Mouse (Mus musculus) erythroblast, adult 5-6 weeks (primary cell): ENCODE data around the gene Duox2. TPM values are rescaled to one million over a fixed set of nuclear protein-coding genes. Genes with fewer than 3 reads are reported as not detected.
"Not testable (repeated sequence)": the region's sequence is repeated elsewhere in the genome, so short reads cannot be mapped to it uniquely, and the experiment has no call there.

Experiments
- ATAC-seq: replicated peaks from 2 replicates; pipeline ENCODE4 v1.8.0; 2016; ENCODE audit warnings: moderate number of reproducible peaks, mild to moderate bottlenecking, moderate TSS enrichment, inconsistent platforms; ENCODE audit not compliant: poor library complexity, low FRiP score, severe bottlenecking
- total RNA-seq, 2 experiments: library from RNA; stranded (forward) in 1 of 2; stranded (reverse) in 1 of 2; fragments of 150-400 nt in 1 of 2; fragments of 200-764, 138-1000 nt in 1 of 2; gene quantifications; 2 replicates each; pipeline versions ENCODE4 v1.2.3 to v1.2.4; 2015 to 2017; ENCODE audit warnings: low replicate concordance in 2 of 2

Gene Duox2
- not detected in 2 replicates for total RNA-seq (2015; ENCODE audit: low replicate concordance)
- total RNA-seq (2017; ENCODE audit: low replicate concordance): not detected in 2 replicates

DNA sequence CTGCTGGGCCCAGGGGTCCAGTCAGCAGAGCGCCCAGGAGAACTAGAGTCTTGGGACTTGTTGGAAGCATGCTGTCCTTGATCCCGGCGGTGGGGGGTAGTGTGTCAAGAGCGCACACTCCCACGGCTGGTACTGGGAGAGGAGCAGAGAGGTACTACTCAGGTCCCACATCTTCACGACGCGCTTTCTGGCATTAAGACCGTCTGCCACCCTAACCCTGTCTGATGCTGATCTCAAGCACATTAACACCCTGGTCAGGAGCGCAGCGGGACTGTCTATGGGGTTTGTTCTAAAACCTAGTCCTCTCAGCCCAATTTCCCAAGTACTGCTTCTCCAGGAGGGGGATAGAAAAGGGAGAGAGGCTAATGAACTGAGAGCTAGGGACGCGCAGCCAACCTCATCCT, at the start of gene Duox2:
Gene Duox2 (minus strand): TSS at position 354 of the 404 bp plus-strand sequence.
- ATAC-seq: no peak

- ATAC-seq: no peak
Observed at GRCm38 (mm10) chr2:122347257-122347656, 49.0 kb upstream of the Duox2 start.

- ATAC-seq: not testable (repeated sequence)
Observed at GRCm38 (mm10) chr2:122346164-122346563, 47.9 kb upstream of the Duox2 start.

DNA sequence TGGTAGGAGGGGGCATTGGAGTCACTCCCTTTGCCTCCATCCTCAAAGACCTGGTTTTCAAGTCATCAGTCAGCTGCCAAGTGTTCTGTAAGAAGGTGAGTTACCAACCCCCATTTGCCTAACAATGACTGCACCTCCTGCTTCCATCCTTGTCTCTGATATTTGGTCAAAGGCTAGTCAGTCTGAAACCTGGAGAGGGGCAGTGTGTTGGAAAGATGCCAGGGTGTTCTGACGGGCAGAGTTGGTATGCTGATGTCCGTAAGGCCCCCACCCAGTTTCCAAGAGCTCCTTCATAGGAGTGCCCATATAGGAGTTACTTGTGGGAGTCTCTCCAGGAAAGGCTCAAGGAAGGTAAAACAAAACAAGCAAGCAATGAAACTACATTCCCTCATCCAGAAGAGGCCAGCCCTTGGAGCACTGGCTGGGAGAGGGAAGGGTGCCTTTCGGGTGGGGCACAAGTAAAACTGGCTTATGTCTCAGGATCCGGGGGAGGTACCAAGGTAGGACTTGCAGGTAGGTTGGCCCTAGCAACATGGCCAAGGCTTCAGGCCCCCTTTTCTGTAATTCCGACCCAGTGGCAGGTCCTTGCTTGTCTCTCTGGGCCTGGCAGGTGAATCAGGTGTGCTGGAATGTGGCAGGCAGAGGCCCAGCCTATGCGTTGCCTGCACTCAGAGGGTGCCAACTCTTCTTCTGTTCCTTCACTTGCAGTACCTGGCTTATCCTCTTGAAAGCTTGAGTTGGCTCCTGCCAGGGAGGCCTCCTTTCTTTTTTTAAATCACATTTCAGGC, 47.1 kb upstream of the Duox2 start:
- ATAC-seq: no peak

- ATAC-seq: no peak
Observed at GRCm38 (mm10) chr2:122337291-122337690, 39.0 kb upstream of the Duox2 start.

DNA sequence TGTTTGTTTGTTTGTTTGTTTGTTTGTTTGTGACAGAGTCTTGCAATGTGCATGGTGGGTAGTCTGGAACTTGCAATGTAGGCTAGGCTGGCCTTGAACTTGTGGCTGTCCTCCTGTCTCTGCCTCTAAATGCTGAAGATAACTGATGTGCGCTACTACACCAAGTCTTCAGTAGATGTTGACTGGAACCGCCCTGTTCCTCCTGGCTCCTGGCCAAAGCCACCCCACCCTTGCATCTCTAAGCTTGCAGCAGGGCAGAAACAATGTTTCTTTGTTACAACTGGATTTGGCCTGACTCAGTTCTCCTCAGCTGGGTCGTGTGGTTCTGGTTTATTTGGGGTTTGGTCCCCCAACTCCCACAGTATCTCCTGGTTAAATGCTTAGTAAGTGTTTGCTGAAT, 35.9 kb upstream of the Duox2 start:
- no peak for ATAC-seq

- ATAC-seq: no peak
Observed at GRCm38 (mm10) chr2:122332222-122332621, 34.0 kb upstream of the Duox2 start.

DNA sequence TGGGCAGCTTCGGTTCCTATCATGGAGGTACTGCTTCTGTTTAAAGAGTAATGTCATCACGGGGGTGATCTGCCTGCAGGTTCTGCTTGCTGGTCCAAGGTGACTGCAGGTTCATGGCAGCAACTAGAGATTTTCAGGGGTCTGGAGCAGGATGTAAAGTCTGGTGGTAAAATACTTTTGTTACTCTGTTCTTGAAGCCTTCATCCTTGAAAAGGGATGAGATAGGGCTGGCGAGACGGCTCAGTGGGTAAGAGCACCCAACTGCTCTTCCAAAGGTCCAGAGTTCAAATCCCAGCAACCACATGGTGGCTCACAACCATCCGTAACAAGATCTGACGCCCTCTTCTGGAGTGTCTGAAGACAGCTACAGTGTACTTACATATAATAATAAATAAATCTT, 32.1 kb upstream of the Duox2 start:
- ATAC-seq: not testable (repeated sequence)

DNA sequence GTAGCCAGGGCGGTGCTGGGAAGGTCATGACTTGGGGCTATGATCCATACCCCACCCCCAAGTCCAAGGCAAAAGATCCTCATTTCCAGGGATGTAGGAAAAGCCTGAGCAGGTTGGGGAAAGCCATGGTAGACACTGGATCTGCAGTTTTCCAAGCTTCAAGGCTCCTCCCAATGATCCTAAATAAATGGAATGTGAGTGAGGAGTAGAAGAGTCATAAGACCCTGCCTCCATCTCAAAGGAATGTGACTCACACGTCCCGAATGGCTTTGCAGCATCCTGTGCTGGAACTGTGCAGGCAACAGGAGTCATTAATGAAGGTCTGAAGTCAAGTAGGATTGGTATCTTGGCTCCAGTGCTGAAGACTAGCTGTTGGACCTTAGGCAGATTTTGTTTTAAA, 29.7 kb upstream of the Duox2 start:
- no peak for ATAC-seq

- ATAC-seq: no peak
Observed at GRCm38 (mm10) chr2:122325361-122325760, 27.1 kb upstream of the Duox2 start.

GRCm38 (mm10) chr2:122324586-122324985, 26.3 kb upstream of the Duox2 start:
- no peak for ATAC-seq

- ATAC-seq: no peak
Observed at GRCm38 (mm10) chr2:122323960-122324359, 25.7 kb upstream of the Duox2 start.

GRCm38 (mm10) chr2:122317384-122317783, 19.1 kb upstream of the Duox2 start:
- ATAC-seq: no peak

- ATAC-seq: no peak
Observed at GRCm38 (mm10) chr2:122315372-122315771, 17.1 kb upstream of the Duox2 start, which contains the start of gene Duox1. Gene Duox1, plus strand, starts transcription at chr2:122315672.

GRCm38 (mm10) chr2:122313536-122313935, 15.3 kb upstream of the Duox2 start, which contains the start of gene Duoxa1:
Gene Duoxa1, minus strand, starts transcription at chr2:122313730.
- ATAC-seq: no peak

DNA sequence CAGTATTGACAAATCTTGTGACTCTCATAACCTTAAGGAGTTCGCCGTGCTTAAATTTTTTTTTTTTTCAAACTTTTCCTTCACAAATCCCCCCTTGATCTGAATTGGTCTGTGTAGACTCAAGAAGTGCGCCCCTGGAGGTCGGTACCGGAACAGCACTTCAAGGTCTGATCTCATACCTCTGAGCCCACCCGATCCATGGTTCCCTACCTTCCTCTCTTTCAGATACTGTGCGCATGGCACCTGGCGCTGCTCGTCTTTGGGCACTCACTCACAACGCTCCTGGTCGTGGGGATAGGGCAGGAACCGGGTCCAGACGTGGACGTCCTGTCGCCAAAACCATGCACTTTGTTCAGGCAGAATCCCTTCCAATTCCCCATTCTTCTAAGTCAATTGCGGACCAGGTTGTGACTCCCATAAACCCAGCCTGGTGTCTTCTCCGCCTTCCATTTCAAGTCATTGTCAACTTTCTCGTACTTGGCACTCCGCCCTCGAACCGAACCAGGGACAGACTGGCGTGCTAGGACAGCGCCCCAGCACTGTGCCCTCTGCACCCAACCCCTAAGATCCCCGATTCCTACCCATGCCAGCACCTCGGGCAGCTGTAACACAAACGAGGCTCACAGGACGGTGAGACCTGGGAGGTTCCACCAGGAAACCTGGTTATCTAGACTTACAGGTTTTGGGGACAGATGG, 14.6 kb upstream of the Duox2 start:
- ATAC-seq: peak; percentile 84

DNA sequence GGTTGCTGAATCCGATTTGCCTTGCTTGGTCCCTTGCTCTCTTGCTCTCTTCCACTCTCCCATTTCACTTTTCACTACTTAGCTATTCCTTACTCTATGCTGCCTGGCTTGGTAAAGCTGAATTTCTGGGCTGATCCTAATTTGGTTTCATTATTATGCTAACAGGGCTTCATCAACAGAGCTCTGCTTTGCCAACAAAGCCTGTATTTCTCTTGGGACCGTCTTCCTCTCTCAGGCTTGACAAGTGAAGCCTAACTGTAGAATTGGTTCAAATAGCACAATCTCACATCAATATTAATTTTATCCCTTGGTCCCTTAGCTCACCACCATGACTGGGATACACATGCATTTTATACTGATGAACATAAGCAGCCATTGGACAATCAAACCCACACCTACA, 13.3 kb upstream of the Duox2 start:
- no peak for ATAC-seq

- no peak for ATAC-seq
Observed at GRCm38 (mm10) chr2:122309647-122310046, 11.4 kb upstream of the Duox2 start.

- no peak for ATAC-seq
Observed at GRCm38 (mm10) chr2:122306184-122306583, 7.9 kb upstream of the Duox2 start.

DNA sequence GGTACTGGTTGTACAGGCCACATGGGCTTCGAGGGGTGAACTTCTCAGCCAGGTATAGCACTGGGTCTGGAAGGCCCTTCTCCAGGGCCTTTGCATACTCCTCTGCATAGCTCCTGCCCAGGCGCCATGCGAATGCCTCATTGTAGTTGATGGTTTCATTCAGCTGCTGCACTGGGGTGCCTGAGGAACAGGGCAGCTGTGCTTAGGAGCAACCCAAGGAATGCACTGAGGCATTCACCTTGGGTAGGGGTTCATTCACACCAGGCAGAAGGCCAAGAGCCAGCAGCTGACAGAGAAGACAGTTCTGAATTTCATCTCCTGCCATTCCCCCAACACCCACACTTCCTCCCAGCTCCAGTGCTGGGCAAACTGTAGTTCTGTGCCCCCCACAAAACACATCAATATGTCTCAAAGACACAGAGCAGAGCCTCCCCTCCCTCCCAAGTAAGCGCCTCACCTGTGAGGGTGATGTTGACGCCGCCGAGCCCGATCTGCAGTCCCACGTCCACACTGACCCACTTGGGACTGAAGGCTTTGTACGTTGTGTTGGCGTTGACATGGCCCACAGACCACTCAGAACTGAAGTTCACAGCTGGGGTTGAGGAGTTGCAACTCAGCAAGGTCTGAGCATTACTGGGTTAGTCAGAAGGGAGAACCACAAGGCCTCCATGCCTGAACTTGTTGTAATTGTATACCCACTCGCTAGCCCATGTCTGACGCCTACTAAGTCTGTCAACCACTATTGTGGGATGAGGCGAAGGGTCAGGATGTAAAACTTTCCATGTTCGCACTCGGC, 7.0 kb upstream of the Duox2 start:
- no peak for ATAC-seq
